Mouse (Mus musculus): ENCODE results near the gene Fam189a2.

The Fam189a2 gene

GRCm38 (mm10) chr19:23924791-23925190 is 106.0 kb downstream of the Fam189a2 start:
- peak; percentile 48 for DNase-seq

- no peak for DNase-seq
Observed at GRCm38 (mm10) chr19:23924057-23924456, 106.8 kb downstream of the Fam189a2 start.
